Mouse (Mus musculus) cerebellum, adult 11 months (tissue): ENCODE measurements around the gene Trank1.

Experiments used
- DNase-seq: peaks from one replicate; pipeline ENCODE4 v3.0.0; 2022

Gene Trank1

GRCm38 (mm10) chr9:111383046-111383445 is 71.5 kb downstream of the Trank1 start:
- DNase-seq = no peak

- DNase-seq = no peak
Measured at GRCm38 (mm10) chr9:111383756-111384155, 72.2 kb downstream of the Trank1 start.

- no peak for DNase-seq
Measured at GRCm38 (mm10) chr9:111385526-111386491, 74.3 kb downstream of the Trank1 start.

DNA sequence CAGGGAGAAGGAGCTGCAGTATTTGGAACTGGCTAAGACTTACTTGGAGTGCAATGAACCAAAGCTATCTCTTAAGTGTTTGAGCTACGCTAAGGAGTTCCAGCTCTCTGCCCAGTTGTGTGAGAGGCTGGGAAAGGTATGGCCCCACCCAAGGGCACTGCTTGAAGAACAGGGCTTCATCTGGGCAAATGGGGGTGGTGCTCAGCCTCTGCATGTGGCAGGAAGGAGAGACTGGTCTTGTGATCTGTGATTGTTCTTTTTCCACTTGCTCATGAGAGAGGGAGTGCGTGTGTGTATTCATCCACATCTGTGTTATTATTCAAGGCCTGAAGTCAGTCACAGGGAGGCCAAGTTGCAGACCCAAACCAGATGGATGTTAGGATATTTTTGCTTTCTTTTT is 75.0 kb downstream of the Trank1 start:
- no peak for DNase-seq

DNA sequence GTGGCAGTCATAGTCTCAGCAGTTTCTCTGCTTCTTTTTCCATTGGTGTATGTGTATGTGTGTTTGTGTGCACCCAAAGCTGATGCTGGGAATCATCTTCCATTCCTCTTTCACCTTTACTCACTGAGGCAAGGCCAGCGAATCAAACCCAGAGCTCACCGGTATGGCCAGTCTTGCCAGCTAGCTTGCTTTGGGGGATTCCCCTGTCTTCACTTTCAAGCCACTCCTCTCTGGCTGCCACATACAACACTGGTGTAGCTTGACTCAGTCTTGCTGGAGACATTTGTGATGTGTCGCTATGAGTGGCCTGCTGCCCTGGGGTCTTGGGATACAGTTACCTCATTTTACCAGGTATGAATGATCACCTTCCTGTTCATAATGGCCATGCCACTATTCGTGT is 76.0 kb downstream of the Trank1 start:
- no peak for DNase-seq

- DNase-seq = no peak
Measured at GRCm38 (mm10) chr9:111390016-111390415, 78.5 kb downstream of the Trank1 start.

DNA sequence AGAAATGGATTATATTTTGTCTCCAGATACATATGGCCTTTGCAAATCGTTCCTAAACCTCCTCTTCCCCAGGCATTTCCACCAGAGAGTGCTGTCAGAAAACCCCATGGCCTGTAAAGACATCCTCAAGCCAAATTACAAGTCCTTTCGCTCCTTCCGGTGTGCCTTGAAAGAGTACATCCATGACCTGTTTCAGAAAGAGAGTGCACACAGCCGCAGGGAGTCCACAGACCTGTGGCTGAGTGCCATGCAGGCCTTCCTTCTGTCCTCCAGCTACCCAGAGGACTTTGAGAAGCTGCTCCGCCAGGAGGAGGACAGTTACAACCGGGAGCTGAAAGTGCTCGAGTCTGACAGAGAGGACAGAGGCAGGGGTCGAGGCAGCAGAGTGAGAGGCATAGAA is 79.5 kb downstream of the Trank1 start:
- DNase-seq = no peak

DNA sequence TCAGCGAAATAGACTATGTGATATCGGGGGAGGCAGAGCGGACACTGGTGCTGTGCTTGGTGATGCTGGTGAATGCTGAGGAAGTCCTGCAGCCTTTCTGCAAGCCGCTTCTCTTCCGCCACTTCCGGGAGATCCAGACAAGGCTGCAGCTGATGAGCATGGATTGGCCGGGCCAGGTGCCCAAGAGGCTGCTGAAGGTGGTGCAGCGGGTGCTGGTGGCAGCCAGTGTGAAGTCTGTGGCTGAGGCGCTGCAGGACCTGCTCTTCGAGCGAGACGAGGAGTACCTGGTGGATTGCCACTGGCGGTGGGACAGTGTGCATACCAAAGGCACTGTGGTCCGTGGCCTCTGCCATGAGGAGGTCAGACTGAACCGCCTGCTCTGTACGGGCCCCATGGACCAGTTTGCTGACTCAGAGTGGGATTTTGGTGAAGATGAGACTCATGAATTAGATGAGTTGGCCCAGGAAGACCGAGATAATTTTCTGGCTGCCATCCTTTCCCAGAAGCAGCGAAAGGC is 80.4 kb downstream of the Trank1 start:
- DNase-seq = no peak

DNA sequence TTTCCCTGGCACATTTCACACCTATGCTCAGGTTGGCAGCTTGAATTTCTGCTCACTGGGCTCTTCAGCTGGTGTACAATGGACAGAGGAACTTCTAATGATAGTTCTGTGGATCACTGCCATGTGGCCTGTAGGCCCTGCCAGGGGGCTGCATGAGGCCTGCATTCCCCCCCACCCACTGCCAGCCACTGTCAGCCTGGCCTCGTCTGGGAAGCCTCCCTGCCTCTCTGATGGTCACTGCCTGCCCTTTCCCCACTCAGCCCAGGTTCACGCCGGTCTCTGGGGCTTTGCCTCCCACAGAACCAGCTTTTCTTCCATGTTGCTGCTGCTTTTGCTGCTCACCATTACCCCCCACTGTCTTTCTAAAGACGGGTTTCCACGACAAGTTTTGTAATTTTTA is 83.7 kb downstream of the Trank1 start:
- DNase-seq = no peak

DNA sequence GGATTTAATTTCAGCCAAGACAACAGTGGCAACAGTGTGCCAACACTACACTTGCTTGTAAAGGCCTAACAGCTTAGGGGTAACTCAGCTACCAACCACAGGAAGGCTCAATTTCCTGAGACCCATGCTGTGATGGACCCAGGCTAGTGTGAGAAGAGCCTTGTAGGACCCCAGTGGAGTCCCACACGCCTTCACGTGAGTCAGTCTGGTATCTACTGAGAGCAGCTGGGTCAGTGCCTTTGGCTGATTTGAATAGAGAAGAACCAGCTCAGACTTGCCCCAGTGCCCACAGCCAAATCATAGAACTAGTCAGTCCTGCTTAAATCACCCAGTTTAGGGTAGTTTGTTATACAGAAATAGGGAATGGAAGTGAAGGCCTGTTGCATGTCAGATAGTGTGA is 86.5 kb downstream of the Trank1 start:
- no peak for DNase-seq

DNA sequence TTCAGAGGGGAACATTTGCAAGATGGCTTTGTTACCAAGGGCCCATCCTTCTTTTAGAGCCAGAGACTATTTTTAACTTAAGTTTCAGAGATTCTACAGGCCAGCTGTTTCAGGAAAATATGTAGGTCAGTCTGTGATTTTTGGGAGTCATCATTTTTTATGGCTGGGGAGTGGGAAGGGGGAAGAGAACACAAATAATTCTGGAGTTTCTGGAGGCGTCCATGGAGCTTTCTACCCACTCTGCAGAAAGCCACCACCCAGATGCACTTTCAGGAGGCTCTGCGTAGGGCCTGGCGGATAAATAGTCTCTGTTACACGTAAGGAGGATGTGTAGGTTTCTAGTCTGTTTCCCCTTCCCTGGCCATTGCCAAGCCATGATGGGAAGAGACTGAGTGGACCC is 88.5 kb downstream of the Trank1 start:
- no peak for DNase-seq

- DNase-seq = no peak
Measured at GRCm38 (mm10) chr9:111403159-111403558, 91.6 kb downstream of the Trank1 start.

DNA sequence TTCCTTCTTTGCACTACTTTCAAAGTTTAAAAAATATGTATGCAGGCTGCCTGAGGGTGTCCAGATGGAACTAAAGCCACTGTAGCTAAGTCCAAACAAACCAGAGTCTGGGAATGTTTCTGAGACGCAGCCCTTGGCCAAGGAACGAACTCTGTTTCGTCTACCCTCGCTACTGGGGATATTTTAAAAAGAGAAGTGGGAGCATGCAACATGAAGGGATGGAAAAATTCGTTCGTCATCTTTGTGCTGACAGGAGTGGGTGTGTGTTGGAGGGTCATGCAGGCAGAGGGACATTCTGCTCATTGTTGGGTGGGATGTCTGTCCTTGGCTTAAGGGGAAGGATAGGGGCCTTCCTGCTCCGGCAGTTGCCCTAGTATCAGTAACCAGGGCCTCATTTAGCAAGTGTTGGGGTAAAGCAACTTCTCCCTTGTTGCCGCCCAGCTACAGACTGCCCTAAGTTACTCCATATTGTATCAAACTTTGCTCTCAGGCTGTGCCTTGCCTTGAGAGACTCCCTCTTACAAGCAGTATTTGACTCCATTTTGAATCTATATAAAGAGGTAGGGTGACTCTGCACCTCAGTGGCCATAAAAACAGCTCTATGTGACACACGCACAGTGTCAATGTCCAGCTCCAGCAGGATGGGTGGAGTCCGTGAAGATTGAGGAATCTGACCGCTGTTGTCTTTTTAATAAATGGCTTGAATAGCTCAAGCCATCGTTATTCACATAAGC is 93.0 kb downstream of the Trank1 start:
- no peak for DNase-seq

GRCm38 (mm10) chr9:111405080-111405428 is 93.5 kb downstream of the Trank1 start:
- no peak for DNase-seq

GRCm38 (mm10) chr9:111408012-111408411 is 96.5 kb downstream of the Trank1 start:
- no peak for DNase-seq

GRCm38 (mm10) chr9:111408427-111408826 is 96.9 kb downstream of the Trank1 start:
- no peak for DNase-seq

GRCm38 (mm10) chr9:111412471-111413160 is 101.1 kb downstream of the Trank1 start:
- no peak for DNase-seq

- no peak for DNase-seq
Measured at GRCm38 (mm10) chr9:111421862-111422261, 110.3 kb downstream of the Trank1 start.

GRCm38 (mm10) chr9:111422567-111422966 is 111.0 kb downstream of the Trank1 start:
- no peak for DNase-seq

- DNase-seq = no peak
Measured at GRCm38 (mm10) chr9:111425113-111425512, 113.6 kb downstream of the Trank1 start.

- DNase-seq = no peak
Measured at GRCm38 (mm10) chr9:111425952-111426351, 114.4 kb downstream of the Trank1 start.

- no peak for DNase-seq
Measured at GRCm38 (mm10) chr9:111427891-111428555, 116.5 kb downstream of the Trank1 start.
